Mouse (Mus musculus): Measurements from ENCODE around the gene Tefm. TPM values are rescaled to one million over a fixed set of nuclear protein-coding genes. Genes with fewer than 3 reads are reported as not detected.
A peak's percentile ranks its signal among the peaks of the same experiment; 100 is the strongest.
"Not testable (repeated sequence)": the region's sequence is repeated elsewhere in the genome, so short reads cannot be mapped to it uniquely, and the experiment has no call there.

Tefm gene
- total RNA-seq (2021), result 10 to 100 TPM in 1 of 2 experiments, 1 to 10 TPM in 1; 9.9 to 12.6 TPM

- peak; percentile 84 to 85 for DNase-seq
These were observed at the start of gene Tefm for GRCm38 (mm10) chr11:80141825-80142521. TSS of gene Tefm (minus strand) at chr11:80142175.

- no peak for DNase-seq
These were observed 48.3 kb upstream of the Tefm start for GRCm38 (mm10) chr11:80190280-80190679.

GRCm38 (mm10) chr11:80185441-80185976, 43.5 kb upstream of the Tefm start:
- DNase-seq, result not testable (repeated sequence)

GRCm38 (mm10) chr11:80184531-80185071, 42.6 kb upstream of the Tefm start:
- no peak for DNase-seq

- DNase-seq, result peak; percentile 75 to 78
These were observed 41.8 kb upstream of the Tefm start, which contains the start of gene Rnf135 for GRCm38 (mm10) chr11:80183705-80184255. TSS of gene Rnf135 (plus strand) at chr11:80183851.

GRCm38 (mm10) chr11:80183054-80183704, 41.2 kb upstream of the Tefm start:
- not testable (repeated sequence) for DNase-seq

- DNase-seq, result no peak
These were observed 39.2 kb upstream of the Tefm start for GRCm38 (mm10) chr11:80181021-80181749.

- no peak for DNase-seq
These were observed 36.3 kb upstream of the Tefm start for GRCm38 (mm10) chr11:80178316-80178715.

GRCm38 (mm10) chr11:80176911-80177895, 35.2 kb upstream of the Tefm start:
- no peak for DNase-seq

GRCm38 (mm10) chr11:80173963-80174670, 32.1 kb upstream of the Tefm start:
- DNase-seq, result no peak

- no peak for DNase-seq
These were observed 29.9 kb upstream of the Tefm start for GRCm38 (mm10) chr11:80171884-80172283.

GRCm38 (mm10) chr11:80170351-80170750, 28.4 kb upstream of the Tefm start:
- no peak for DNase-seq

- DNase-seq, result no peak
These were observed 27.7 kb upstream of the Tefm start for GRCm38 (mm10) chr11:80169629-80170028.

GRCm38 (mm10) chr11:80168611-80169249, 26.8 kb upstream of the Tefm start:
- DNase-seq, result no peak

GRCm38 (mm10) chr11:80168121-80168520, 26.1 kb upstream of the Tefm start:
- DNase-seq, result no peak

- DNase-seq, result no peak
These were observed 22.2 kb upstream of the Tefm start for GRCm38 (mm10) chr11:80164224-80164623.

- DNase-seq, result no peak
These were observed 21.6 kb upstream of the Tefm start for GRCm38 (mm10) chr11:80163362-80164116.

GRCm38 (mm10) chr11:80161041-80161440, 19.1 kb upstream of the Tefm start:
- no peak for DNase-seq

- DNase-seq, result no peak
These were observed 17.0 kb upstream of the Tefm start for GRCm38 (mm10) chr11:80159018-80159417.
